Mouse (Mus musculus) adrenal gland, postnatal 10 days (tissue): ENCODE results near the gene Vash2. TPM values are rescaled to one million over a fixed set of nuclear protein-coding genes. Genes with fewer than 3 reads are reported as not detected.
"Not testable (repeated sequence)": the region's sequence is repeated elsewhere in the genome, so short reads cannot be mapped to it uniquely, and the experiment has no call there.

Experiments
- DNase-seq: peaks from one replicate; pipeline ENCODE4 v3.0.0; 2021; ENCODE audit warnings: mixed read lengths
- total RNA-seq, 2 experiments: library from RNA; stranded (reverse); gene quantifications; 2 replicates each; pipeline ENCODE4 v1.2.3; 2021

The Vash2 gene
- total RNA-seq, 2 experiments from 2014 or later = 1.3 to 3.1 TPM

- DNase-seq = no peak
Measured at GRCm38 (mm10) chr1:190927311-190927710, 51.8 kb downstream of the Vash2 start.

DNA sequence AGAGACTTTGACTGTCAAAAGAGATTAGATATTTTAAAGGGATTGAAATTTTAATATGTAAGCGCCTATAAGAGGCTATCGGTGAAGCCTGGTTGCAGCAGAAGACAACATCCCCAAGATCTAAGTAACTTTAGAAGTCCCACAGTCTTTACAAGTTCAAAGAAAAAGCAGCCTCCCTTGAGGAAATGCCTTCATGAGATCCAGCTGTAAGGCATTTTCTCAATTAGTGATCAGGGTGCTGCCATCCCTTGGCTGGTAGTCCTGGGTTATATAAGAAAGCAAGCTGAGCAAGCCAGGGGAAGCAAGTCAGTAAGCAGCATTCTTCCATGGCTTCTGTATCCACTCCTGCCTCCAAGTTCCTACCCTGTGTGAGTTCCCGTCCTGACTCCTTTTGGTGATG, 54.3 kb downstream of the Vash2 start, which contains the start of gene Angel2:
Gene Angel2 (plus strand): TSS at position 301 of the 400 bp plus-strand sequence.
- not testable (repeated sequence) for DNase-seq

GRCm38 (mm10) chr1:190919725-190920469, 59.2 kb downstream of the Vash2 start:
- no peak for DNase-seq

GRCm38 (mm10) chr1:190918938-190919337, 60.2 kb downstream of the Vash2 start:
- no peak for DNase-seq

DNA sequence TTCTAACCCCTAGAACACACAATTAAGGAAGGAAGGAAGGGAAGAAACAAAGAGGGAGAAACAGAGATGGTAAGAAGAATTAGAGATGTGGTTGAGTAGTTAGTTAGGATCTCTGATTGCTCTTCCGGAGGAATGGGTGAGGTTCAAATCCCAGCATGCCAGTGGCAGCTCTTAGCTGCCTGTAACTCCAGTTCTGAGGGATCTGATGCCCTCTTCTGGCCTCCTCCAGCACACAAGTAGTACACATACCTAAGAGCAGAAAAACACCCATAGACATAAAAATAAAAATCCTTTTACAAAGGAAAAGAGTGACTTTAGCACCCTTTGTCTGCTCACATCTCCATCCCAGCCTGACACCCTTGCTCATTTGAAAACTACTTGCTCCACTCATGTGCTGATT, 66.5 kb downstream of the Vash2 start:
- DNase-seq = no peak

DNA sequence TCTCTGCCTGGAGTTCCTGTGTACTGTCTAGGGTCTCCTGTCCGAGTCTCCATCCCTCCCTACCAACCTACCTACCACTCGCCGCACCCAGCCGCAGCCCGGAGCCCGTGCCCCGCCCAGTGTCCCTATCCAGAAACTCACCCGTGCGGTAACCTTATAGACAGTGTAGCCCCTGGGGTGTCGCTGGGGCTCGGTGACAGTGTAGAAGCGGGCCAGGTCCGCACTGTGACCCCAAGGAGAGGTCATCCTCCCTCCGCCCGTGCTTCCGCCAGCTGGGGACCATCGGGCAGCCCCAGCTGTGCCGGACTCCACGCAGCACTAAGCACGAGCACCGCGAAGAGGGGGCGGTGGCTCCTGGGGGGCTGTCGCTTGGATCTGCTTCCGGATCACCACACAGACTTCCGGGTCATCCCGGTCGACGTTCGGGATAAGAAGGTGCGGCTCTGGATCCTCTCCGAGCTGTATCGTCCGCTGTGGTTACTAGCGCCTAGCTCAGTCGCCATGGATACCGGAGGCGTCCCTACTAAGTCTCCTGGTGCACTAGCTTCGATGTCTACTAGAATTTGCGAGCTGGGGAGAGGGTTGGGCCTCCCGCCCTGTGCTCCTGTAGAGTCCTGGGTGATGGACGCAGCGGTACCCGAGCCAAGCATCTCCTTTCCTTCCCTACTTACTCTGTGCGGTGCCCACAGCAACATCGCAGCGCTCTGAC, 67.5 kb downstream of the Vash2 start, which contains the start of gene Rps6kc1:
Gene Rps6kc1 (minus strand): TSS at position 356 of the 709 bp plus-strand sequence.
- DNase-seq = peak; percentile 87

GRCm38 (mm10) chr1:190910836-190911235, 68.3 kb downstream of the Vash2 start:
- no peak for DNase-seq

DNA sequence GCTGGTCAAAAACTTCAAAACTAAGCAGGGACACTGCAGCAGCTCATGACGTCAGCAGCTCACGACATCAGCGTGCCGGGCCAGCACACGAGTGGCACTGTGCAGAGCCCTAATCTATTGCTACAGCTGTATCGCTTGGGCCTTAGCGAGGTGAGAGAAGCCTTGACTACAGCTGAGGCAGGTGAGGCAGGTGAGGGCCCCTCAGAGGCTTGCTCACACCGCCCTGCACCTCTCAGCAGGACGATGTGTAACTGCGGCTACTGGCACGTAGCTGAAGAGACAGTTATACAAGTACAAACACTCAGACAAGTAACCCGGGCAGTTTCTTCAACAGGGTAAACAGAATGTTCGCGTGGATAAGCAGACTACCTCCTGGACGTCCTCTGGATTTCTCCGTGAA, 74.4 kb downstream of the Vash2 start:
- no peak for DNase-seq

GRCm38 (mm10) chr1:190904136-190904535, 75.0 kb downstream of the Vash2 start:
- DNase-seq = no peak

GRCm38 (mm10) chr1:190901082-190901481, 78.0 kb downstream of the Vash2 start:
- no peak for DNase-seq

DNA sequence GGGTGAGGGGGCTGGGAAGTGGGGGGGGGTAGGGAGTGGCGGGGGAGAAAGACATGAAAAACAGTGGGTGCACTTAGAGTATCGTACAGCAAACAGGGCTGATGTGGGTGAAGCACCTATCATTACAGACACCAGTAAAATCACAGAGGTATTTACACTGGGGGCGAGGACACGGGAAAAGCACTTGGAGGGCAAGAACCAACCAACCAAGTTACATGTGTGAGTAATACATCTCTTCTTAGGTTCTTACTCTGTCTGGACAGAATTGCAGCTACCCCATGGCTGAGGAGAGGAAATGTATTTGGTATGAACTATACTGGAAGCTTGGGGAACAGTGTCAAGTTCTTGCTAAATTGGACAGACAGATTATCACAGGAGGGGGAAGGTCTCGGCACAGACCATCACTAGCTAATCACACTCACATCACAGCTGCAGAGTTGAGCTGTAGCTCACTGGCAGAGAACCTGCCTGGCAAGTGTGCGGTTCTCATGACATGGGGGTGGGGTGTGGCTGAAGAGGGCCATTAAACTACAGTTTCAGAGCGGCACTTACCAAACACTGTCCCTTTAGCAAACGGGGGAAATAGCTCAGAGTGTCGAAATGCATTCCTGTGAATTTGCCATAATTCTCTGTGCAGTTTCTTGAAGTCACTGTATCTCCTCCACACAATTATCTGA, 80.1 kb downstream of the Vash2 start:
- DNase-seq = peak; percentile 22

GRCm38 (mm10) chr1:190898186-190898585, 80.9 kb downstream of the Vash2 start:
- DNase-seq = no peak

Other genes with a start within 250 kb of the Vash2 start
- gene Rps6kc1, start 67.5 kb downstream of the Vash2 start, total RNA-seq = 10 to 100 TPM; 26.2 to 27.6 TPM
- 10 to 100 TPM; 43.4 to 49.8 TPM for gene Angel2, start 54.2 kb downstream of the Vash2 start, total RNA-seq
- 10 to 100 TPM; 18.1 to 24.0 TPM for gene Flvcr1, start 46.9 kb upstream of the Vash2 start, total RNA-seq
- not detected for gene Spata45, start 57.3 kb upstream of the Vash2 start, total RNA-seq
- 10 to 100 TPM; 20.4 to 34.7 TPM for gene Tatdn3, start 83.6 kb upstream of the Vash2 start, total RNA-seq
- gene Nsl1, start 83.7 kb upstream of the Vash2 start, total RNA-seq = 1 to 10 TPM; 3.5 to 5.1 TPM
- 1 to 10 TPM; 1.6 to 1.8 TPM for gene Batf3, start 118.6 kb upstream of the Vash2 start, total RNA-seq
- not detected for gene Fam71a, start 185.5 kb upstream of the Vash2 start, total RNA-seq
- 1 to 10 TPM; 1.2 to 5.4 TPM for gene Atf3, start 238.7 kb upstream of the Vash2 start, total RNA-seq